Mouse (Mus musculus) thymus, adult 2 months (tissue): Measurements from ENCODE around the gene Dnah17.

Experiments used
- CTCF ChIP-seq: fragments of 200-500 bp; IDR thresholded peaks from 2 replicates; pipeline ENCODE4 v1.5.1; 2012; ENCODE audit warnings: mild to moderate bottlenecking, control low read depth, low read length, moderate library complexity, borderline replicate concordance; ENCODE audit not compliant: control insufficient read depth, poor library complexity, insufficient read depth; ENCODE audit errors: extremely low read depth
- POLR2A ChIP-seq: fragments of 200-500 bp; IDR thresholded peaks from 2 replicates; pipeline ENCODE4 v1.6.1; 2012; ENCODE audit warnings: mild to moderate bottlenecking, low read length, control low read depth, moderate library complexity; ENCODE audit not compliant: control insufficient read depth, poor library complexity, insufficient read depth; ENCODE audit errors: extremely low read depth

- no peak for TF ChIP-seq POLR2A
- no peak for TF ChIP-seq CTCF
Observed at GRCm38 (mm10) chr11:118150115-118150701, 19.8 kb upstream of the Dnah17 start.
